Mouse (Mus musculus) layer of hippocampus, postnatal 25 days (tissue): ENCODE measurements around the gene Plekhn1. TPM values are rescaled to one million over a fixed set of nuclear protein-coding genes. Genes with fewer than 3 reads are reported as not detected.
A peak's percentile ranks its signal among the peaks of the same experiment; 100 is the strongest.

ENCODE experiments used
- DNase-seq, 2 experiments: peaks; one replicate each; pipeline ENCODE4 v3.0.0; 2022; ENCODE audit warnings: mixed read lengths in 2 of 2, low spot score in 1 of 2; ENCODE audit errors: extremely low spot score in 1 of 2
- total RNA-seq, 2 experiments: library from RNA; stranded (reverse); gene quantifications; 2 replicates each; pipeline ENCODE4 v1.2.3; 2021

Plekhn1 gene
- 10 to 100 TPM; 37.9 to 45.9 TPM for total RNA-seq

DNA sequence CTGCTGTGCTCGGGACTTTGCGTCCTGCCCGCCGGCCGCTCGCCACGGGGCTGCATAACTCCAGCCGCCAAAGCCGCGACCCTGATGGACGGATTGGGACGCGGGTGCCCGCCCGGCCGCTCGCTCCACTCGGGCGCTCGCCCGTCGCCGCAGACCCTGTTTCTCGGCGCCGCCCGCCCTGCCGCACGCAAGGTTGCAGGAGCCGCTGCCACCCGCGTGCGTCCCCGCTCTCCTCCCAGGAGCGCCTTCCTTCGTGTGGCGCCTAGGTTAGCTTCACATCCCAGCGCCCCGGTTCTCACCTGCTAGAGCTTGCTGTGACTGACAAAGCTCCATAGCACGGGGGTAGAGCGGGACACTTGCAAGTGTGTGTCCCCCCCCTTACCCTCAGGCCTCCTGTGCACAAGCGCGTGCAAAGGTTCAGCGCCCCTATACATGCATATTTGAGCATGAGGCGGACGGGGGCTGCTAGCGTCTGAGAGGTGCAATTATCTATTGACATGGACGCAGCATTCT lies at the start of gene Plekhn1:
Plekhn1 (minus strand) TSS at position 157 of the 513 bp plus-strand sequence.
- peak; percentile 65 to 69 for DNase-seq

DNA sequence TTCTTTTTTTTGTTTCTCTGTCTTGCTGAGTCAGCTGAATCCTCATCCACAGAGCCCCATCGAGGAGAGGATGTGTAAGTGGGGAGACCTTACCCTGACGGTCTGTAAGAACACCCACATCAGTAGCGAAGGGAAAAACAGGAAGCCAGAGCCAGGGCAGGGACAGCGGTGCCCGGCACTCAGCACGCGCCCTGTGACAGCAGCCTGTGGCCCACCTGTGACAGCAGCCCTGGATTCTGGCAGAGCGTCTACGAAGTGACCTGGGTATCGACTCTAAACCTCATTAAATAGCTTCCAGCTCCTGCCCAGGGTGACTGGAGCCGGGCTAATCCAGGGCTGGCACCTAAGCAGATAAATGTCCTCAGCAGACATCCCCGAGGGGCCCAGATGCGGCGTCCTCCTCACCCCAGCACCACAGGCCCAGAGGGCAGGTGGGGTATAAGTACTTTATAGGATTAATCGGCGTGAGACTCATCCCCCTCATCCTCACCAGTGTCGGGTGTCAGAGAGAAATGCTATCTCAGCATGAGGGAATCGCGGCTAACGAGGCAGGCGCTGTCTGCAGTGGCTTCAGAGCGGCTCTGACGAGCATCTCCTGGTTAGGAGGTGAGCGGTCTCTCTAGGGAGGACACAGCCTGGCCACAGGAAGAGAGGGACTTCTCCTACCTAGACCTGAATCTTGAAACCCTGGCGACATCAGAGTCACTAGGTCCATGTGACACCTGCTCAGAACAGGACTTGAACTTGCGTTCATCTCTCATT lies 20.6 kb upstream of the Plekhn1 start, which contains the start of gene Samd11:
Samd11 (minus strand) TSS at position 580 of the 762 bp plus-strand sequence.
- no peak for DNase-seq

DNA sequence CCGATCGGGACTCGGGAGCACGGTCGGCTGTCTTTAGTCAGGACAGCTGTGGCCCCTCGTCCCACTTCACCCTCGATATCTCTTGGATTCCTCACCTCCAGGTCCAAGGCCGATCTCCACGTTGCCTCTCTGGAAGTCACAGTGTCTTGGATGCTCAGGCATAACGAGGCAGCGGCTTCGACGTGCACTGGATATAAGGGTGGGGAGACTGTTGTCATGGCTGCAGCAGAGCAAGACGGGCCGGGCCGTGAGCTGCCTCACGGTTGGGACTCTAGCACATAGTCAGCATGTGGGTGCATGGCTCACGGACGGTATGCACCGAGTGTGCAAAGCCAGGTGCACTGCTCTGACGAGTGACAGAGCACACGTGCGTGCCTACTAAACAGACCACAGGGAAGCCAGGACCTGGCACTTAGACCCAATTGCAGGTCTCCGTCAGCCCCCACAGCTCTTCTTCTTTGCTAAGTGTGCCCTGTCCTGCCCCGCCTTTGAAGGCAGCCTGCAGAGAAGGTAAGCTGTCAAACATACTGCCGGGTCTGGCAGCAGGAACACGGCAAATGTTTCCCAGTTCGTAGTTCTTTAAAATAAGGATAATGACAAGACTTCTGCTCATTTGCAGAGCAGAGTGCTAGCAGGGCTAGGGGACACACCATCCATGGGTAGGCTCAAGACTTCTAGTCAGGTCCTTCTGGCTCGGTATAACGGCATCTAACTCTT lies 19.9 kb upstream of the Plekhn1 start:
- no peak for DNase-seq

DNA sequence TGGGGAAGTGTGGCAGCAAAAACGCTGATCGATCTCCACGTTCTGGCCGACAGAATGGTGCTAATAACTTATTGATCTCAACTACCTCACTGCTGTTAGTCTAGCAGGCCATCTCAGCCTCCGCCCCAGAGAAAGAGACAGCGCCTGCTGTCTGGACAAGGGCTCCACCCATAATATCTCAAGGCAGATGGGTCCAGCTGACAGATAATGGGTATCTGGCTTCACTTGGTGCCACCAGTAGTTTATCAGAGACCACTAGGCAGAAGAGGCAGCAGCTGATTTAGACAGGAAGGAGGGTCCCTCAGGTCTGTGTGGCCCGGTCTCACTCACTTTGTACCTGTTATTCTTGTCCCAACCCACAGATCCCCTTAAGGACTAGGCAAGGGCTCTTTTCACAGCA lies 18.4 kb upstream of the Plekhn1 start:
- no peak for DNase-seq

DNA sequence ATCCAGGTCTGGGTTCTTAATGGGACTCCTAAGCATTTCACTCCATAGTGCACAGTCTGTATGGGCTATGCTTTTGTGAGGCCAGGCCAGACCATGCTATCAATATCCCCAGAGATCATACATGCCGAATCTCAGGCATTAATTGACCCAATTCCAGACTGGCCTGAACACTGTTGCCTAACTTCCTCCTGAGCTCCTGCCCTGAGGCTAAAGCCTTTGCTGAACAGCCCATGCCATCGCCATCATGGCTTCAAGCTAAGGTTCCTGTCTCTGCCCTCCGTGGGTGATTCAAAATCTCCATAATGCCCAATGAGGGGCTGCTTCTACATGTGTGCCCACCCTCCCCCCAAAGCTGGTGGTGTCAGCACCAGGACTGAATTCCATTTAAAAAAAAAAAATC lies 18.0 kb upstream of the Plekhn1 start:
- no peak for DNase-seq

DNA sequence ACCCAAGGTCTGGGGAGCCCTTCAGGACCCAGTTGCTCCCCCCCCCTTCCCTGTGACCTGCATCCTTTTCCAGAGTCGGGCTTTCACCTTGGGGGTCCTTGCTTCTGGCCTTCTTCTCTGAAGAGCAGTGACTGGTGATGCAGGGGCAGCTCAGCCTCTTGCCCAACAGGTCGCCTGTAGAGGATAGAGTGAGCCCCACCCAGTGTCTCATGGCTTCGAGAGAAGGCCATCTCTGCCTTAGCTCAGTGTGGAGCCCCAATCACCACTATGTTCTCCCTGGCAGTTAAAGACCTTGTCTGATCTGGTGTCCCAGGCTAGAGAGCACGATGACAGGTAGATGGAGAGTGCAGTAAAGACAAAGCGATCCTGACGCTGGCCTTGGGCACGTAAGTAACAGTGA lies 17.5 kb upstream of the Plekhn1 start:
- DNase-seq = no peak

DNA sequence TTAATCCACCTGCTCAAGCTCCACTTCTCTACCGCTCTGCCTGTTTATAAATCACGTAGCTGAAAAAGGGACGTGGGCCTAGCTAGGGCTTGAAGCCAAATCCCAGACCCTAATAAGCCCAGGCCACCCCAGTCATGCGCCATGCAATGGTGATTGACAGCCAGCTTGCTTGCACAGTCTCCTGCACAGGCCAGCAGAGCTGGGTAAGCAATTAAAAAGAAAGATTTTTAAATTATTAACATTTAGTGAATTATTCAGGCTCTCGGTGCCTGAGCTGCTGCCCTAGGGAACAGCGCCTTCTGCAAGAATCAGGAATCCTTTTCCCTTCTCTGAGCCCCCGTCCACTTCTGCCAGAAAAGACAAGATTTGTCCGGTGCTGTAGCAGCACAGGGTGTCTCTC lies 16.4 kb upstream of the Plekhn1 start:
- DNase-seq = no peak

DNA sequence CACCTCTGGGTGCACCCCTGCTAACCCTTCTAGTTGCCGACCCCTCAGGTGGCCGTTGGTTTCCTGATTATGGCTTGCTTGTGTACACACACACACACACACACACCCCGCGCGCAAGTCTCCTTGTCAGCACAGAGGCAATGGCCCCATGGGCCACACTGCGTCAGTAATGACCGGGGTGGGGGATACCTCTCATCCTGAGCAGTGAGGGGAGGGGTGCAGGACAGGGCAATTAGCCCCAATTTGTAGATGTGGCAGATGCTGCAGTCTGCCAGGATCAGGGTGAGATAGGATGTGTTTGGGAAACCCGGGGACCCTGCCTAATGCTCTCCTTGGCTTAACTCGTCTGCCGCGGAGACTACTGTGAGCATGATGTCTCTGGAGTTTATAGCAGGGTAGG lies 14.9 kb upstream of the Plekhn1 start:
- no peak for DNase-seq

DNA sequence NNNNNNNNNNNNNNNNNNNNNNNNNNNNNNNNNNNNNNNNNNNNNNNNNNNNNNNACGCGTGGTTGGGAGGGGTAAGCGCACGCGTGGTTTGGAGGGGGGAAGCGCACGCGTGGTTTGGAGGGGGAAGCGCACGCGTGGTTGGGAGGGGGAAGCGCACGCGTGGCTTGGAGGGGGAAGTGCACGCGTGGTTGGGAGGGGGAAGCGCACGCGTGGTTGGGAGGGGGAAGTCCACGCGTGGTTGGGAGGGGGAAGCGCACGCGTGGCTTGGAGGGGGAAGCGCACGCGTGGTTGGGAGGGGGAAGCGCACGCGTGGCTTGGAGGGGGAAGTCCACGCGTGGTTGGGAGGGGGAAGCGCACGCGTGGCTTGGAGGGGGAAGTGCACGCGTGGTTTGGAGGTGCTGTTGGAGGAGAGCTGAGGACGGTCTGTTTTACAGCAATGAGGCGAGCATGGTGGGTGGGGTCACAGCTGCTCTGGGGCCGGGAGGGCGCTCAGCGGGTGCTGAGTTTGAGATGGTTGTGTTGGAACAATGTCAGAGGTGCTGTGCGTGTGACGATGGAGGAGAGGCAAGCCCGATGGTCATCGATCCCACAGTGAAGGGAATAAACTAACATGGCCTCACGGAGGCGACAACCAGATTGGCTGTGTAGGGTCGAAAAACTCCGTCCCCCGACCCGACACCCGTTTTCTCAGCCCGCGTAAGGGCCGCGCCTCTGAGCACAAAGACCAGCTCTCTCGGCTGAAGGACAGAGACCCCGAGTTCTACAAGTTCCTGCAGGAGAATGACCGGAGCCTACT lies 2.2 kb upstream of the Plekhn1 start:
- DNase-seq = no peak

DNA sequence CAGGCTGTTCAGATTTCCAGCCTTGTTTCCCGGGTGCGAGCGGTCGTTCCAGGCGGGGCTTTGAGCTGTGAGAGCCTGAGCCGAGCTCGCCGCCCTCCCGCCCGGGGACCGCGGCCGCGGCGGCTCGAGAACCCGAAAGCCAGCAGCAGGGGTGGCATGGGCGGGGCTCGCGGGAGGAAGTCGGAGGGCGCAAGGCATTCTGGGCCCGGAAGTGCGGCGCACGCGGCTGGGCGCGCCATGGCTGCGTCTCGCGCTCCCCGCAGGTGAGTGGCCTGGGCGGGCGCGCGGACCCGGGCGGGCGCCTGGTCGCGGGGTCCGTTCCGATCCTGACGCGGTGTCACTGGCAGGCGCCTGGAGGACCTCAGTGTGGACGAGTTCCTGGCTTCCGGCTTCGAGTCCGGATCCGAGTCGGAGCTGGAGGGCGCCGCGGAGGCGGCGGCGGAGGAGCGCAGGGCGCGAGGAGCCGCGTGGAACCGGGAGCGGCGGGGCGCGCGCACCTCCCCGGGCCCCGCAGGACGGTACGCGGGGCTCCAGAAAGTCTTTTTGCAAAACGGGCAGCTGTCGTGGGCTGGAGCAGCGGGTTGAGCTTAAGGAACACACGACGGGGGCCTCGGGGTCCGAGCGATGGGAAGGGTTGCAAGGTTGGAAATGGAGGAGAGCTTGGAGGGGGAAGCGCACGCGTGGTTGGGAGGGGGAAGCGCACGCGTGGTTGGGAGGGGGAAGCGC lies 1.3 kb upstream of the Plekhn1 start, which contains the start of gene Noc2l:
Noc2l (plus strand) TSS at position 203 of the 726 bp plus-strand sequence.
- peak; percentile 72 to 83 for DNase-seq

DNA sequence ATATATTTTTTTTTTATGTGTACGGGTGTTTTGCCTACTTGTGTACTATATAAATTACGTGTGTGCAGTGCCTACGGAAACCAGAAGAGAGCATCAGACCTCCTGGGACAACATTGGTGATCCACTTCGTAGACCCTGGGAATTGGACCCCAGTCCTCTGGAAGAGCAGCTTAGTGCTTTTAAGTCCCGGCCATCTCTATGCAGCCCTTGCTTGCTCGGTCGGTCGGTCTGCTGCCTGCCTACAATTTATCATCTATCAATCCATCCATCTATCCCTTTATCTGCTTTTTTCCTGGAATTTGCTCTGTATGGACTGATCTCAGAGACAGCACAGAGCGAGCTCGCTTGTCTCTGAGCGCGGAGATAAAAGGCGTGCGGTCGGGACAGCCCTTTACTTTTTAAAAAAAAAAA lies 708 bp upstream of the Plekhn1 start:
- DNase-seq = no peak

DNA sequence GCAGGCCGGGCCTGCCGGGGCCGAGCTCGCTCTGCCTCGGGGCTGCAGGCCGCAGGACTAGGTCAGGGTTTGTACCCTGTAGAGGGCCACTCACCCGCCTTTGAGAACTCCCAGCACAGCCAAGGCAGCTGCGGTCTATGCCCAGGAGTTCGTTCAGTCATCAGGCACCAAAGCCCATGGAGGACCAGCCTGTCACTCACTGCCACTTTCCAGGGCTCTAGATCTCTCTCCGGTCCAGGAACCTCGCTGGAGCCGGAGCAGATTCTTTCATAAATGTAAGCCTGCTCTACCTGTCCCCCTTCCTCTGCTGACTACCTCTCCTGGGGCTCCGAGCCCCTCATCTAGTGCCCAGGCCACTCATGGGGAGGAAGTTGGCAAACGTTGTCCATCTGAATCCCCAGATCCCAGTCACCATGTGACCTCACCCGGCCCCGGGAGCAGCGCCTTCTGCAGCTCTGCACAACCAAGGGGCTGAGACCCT lies 596 bp downstream of the Plekhn1 start:
- no peak for DNase-seq

DNA sequence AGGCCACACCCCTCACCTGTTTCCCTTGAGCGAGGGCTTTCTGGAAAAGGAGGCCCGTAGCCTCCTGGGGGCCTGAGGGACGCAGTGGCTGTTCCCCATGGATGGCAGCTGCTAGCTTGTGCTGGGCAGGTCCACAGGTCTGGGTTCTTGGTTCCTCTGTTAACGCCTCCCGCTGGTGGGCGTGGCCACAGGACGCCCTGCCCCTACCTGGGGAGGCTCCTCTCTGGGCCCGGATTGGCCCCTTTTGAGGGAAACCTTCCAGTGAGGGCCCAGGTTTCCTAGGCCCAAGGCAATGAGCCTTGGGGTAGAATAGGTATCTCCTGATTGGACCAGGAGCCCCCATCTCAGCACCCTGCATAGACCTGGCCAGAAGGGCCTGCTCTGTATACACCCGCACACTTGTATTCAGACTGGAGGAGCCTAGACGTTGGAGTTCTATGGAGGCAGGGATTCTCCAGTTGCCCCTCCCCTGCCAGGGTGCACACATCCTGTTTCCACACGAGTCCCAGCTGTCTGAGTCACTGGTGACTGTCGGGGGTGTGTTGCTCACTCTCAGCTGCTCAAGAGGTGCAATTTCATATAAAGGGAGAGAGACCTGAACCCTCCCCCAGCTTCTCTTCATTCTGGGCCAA lies 6.1 kb downstream of the Plekhn1 start:
- no peak for DNase-seq

DNA sequence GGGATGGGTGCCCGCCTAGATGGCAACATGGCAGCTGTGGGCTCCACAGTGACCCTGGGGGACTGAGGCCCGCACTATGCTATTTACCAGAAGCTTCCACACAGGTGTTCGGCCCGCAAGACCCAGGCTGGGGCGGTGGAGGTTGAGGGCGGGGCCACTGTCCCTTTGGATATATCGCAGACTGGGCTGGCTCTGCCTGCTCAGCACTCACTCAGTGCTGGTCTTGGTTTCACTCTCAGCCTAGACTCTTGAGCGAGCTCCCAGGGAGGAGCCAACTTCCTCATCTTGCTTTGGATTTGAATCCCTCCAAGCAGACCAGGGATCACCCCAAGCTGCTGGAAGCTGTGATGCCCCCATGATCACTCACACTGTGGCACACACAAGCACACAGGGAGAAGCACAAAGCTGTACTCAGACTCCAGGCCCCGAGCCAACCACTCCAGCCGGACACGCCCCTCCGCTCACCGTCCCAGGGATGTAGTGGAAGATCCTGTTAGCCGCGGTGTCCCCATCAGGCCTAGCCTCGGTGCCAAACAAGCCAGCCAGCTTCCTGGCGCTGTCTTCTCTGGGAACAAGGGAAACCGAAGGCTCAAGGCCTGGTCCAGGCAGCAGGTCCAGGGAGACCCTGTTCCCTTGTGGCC lies 6.8 kb downstream of the Plekhn1 start:
- no peak for DNase-seq

DNA sequence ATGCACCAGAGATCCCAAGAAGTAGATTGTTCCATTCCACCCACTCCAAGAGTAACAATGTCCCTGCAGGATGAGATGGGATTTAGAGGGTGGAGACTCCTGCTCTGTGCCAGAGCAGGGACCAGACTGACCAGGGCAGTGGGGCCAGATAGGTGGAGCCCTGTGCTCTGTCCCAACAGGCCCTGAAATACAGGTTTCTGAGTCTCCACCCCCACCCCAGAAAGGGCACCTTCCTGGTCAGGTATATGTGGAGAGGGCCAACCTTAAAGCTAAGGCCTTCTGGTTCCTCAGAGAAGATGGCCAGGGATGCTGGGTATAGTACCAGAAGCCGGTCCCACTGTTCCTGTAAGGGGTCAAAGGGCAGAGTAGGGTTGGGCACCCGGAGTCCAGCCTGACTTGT lies 10.4 kb downstream of the Plekhn1 start:
- no peak for DNase-seq

DNA sequence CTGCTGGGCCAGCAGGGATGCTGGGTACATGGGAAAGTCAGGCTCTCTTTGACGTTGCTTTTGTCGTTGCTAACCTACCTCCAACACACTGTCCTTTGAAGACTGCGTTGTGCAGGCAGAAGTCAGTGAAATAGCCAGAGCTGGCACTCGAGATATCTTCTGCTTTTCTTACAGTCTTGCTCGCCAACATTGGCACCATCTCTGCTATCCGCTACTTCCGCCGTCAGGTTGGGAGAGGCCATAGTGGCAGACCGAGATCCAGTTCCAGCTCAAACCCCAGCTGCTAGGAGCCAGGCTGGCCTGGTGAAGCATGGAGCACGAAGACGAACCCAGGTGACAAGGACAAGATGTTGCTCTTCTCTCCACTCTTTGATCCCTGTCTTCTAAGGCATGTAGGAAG lies 14.7 kb downstream of the Plekhn1 start:
- no peak for DNase-seq

DNA sequence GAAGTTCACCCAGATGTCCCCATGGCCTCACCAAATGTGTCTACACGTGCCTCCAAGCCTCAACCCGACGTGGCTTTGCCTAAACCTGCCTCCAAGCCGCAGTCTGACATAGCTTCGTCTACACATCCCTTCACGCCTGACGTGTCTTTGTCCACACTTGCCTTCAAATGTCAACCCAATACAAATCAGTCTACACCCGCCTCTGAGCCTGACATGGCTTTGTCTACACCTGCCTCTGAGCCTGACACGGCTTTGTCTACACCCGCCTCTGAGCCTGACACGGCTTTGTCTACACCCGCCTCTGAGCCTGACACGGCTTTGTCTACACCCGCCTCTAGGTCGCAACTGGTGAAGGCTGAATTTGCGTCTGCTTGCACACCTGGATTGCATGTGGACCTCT lies 16.8 kb downstream of the Plekhn1 start:
- no peak for DNase-seq

DNA sequence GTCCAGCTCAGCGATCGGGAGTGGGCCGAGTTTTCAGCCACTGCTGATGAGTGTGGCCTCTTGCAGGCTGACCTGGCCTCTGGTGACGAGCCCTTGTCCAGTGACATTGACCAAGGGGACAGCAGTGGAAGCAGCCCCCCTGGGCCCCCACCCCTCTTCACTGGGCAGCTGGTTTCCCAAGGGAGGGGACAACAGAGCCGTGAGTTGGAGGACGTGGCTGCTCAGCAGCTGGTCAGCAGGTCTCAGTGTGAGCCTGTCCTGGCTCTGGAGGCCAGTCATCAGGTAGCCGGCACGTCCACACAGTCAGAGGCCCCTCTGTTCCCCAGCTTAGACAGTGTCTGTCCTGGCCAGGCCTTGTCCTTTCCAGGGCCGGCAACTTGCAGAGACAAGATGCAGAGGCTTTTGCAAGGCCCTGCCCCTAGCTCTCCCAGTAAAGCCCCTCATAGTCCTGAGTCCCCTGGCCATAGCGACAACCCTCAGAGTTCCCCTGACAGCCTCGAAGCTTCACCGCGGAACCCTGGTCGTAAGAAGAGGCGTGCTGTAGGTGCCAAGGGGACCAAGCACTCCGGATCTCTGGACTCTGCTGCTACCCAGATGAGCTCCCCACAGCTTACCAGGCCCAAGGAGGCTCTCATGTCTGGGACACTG lies 17.5 kb downstream of the Plekhn1 start:
- no peak for DNase-seq

DNA sequence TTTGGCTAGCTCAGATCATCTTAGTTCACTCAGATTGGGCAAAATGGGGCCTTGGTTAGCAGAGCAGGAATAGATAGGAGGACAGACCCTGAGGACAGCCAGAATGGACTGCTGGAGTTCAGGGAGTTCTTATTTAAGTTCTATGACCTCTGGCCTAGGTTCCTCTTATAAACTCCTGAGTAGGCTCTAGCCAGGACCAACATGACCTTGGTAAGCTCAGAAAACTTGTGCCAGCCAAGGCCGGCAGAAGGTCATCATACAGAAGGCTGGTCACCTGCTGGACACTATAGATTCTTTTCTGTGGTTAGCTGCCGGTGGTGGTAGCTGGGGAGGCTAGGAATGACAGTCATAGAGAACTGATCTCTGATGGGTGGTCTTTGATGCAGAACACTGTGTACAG lies 18.5 kb downstream of the Plekhn1 start:
- no peak for DNase-seq
